Mouse (Mus musculus): ENCODE results near the gene Cdc123. TPM values are rescaled to one million over a fixed set of nuclear protein-coding genes. Genes with fewer than 3 reads are reported as not detected.
A peak's percentile ranks its signal among the peaks of the same experiment; 100 is the strongest.
"Not testable (repeated sequence)": the region's sequence is repeated elsewhere in the genome, so short reads cannot be mapped to it uniquely, and the experiment has no call there.

Gene Cdc123
- total RNA-seq (2021): 100 to 1,000 TPM; 139 to 156 TPM
- long read RNA-seq, experiment 1, transcript Cdc123-201 (13 exons, 1,827 nt): major isoform, 35 of 49 reads
- long read RNA-seq, experiment 1, partial matches to known transcripts: 5 of 49 reads
- long read RNA-seq, experiment 1, other reads (novel, unspliced or antisense): 6 of 49 reads
- long read RNA-seq, experiment 2, transcript Cdc123-201 (13 exons, 1,827 nt): major isoform, 69 of 87 reads
- long read RNA-seq, experiment 2, partial matches to known transcripts: 5 of 87 reads
- long read RNA-seq, experiment 2, other reads (novel, unspliced or antisense): 10 of 87 reads

DNA sequence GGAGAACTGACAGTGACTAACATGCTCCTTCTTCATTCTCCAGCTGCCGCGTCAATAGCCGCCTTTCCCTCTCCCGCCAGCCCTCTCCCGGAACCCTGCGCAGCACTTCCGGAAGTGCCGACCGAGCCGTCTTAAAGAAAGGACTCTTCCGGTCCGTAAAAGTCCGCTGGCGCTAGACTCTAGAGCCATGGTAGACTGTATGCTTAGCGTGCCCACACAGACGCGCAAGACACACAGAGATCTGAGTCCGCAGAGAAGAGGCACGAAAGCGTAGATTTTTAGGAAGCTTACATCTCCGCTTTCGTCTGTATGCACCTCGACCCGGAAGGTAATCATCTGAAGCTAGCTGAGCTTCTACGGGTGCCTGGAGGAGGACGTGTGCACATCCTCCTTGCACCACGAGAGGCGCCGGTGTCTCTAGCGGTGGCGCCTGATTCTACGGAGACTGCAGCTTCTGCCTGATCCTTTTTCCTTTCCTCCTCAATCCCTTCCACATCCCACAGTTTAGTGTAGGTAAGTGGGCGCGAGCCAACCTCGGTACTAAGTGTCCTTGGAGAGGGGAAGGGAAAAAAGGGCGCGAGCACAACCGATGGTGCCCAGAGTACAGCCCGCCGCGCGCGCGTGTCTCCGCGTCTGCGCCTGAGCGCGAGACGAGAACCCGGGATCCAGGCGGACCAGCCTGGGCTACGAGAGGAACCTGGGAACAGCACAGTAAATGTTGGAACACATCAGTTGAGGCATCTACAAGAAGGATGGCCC is at the start of gene Cdc123, which contains the start of gene Nudt5:
Gene Cdc123 (minus strand): TSS at position 292 of the 759 bp plus-strand sequence.
Gene Nudt5 (plus strand): TSS at position 147 of the 759 bp plus-strand sequence.
- peak; percentile 38 to 77 for DNase-seq (ENCODE audit: low spot score in 2 of 2)

DNA sequence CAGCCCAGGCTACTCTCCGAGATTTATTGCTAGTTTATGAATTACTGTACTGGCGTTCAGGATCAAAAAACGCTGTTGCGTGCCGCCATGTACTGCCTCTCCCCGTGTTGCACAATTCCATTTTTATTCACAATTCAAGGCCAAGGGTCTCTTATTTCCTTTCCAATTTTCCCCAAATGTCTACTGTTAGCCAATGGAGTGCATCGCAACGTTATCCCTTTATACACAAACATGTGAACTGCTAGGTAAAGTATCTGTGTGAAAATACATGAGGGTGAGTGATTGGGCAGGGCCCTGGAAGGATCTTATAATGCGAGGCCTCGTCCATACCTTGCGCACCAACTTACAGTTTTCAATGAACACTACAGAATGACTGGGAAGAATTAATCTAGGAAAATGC is 49.3 kb upstream of the Cdc123 start:
- DNase-seq (ENCODE audit: low spot score in 2 of 2): no peak

DNA sequence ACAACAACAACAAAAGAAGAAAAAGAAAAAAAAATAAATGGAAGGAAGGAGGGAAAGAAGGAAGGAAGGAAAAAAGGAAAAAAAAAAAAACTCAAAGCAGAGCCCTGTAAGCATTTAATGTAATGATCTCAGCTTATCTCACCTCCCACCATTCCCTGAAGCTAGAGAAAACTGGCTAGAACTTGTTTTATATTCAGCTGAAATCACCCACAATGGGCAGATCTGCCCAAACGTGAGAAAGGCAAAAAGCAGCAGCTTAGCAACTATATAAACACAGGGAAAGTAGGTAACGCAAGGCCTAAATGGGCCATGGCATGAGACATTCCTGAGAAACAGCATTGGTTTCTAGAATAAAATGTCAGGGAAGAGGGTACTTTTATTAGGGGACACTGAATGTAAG is 44.4 kb upstream of the Cdc123 start:
- DNase-seq (ENCODE audit: low spot score in 2 of 2): no peak

DNA sequence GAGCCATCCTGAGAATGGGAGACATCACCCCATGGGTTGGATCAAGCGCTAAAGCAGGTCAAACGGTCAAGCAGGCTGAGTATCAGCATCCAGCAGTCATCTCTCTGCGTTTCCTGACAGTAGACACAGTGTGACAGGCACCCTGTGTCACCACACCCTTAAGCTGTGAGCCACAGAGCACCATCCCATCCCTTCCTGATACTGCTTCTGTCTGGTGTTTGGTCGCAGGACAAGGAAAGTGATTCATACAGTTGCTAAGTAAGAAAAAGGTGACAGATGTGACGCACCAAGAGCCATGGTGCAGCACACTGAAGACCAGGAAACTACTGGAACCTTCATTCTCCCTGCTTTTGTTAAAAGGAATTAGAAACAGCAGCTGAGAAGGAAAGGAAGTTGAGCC is 43.9 kb upstream of the Cdc123 start:
- no peak for DNase-seq (ENCODE audit: low spot score in 2 of 2)

DNA sequence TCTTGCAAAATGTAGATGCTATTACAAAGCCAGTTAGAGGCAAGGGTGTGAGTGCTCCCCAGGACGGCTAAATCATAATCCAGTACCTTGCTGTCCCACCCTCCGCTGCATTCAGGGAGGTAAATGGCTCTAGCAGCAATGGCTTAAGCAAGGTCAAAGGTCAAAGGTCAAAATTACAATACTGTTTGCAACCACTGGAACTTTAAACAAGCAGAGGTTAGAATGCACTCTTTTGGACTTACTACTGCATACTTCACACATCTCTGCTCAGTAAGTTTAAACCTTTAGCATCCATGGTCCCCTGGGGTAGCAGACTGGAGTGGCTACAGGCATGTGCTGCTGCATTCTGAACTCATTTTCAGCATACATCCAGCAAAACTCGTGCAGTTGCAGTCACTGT is 32.5 kb upstream of the Cdc123 start:
- no peak for DNase-seq (ENCODE audit: low spot score in 2 of 2)

DNA sequence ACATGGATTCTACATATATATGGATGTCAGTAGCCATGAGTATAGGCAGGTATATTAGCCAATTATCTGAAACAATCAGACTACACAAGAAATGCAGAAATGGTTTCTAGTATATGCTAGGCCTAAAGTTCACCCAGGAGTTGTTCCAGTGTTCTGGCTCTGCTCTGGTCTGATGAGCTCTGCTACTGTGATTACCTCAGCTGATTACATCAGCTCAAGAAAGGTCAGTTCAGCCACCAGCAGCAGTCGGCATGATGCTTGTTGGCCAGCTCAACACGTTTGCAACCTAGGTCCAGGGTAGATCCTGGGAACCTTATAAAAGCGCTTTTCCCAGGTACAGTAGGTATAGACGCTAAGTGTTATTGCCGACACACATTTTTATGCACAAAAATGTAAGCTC is 24.8 kb upstream of the Cdc123 start:
- no peak for DNase-seq (ENCODE audit: low spot score in 2 of 2)

DNA sequence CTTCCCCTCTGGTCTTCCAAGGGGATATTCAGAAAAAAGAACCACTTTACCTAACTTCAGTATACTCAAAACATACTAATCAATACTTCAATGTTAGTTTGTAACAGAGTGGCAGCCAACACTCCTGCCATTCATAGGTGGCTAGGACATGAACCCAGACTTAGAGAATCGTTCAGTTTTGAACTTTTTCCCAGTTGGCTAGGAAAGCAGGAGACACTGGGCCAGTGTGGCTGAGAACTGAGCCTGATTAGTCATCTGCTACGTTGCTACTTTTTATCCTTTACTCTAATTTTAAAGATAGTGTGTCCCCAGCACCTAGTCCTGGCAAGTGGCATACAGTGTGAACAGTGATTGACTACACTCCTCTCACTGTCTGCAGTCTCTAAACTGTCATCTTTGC is 22.7 kb upstream of the Cdc123 start:
- DNase-seq (ENCODE audit: low spot score in 2 of 2): no peak

DNA sequence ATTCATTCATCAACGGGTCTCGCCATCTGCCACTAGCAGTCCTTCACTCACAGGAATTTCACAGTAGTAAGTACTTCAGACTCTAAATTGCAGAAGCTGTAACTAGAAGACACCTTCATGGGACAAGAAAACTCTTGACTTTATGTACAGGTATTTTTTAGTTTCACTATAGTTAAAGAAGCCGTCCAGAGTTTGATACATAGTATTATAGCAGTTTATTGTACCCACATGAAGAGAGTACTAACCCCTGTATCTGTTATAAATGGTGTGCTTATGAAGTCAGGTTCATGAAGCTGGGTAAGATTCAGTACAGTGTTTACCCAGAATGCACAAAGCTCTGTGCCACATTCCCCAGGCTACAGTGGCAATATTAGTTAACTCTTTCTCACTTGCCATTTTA is 17.9 kb upstream of the Cdc123 start, which contains the start of gene Gm13199:
Gene Gm13199 (minus strand): TSS at position 101 of the 400 bp plus-strand sequence.
- no peak for DNase-seq (ENCODE audit: low spot score in 2 of 2)

DNA sequence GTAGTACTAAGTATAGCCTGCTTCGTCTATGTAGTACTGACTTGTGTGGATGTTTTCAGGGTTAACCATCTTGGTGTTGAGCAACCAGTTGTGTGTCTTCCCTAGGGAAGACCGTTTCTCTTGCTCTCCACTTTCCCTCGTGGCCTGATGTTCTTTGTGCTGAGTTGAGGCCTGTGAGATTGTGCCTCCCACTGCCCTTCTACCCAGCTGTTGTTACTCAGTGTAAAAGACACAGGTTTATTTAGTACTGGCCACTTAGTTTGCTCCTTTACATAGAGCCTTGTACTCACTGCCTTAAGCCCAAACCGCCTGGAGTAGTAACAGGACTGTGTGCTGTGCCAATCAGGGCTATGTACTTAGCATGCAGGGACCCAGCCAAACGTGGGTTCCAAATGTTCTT is 6.9 kb upstream of the Cdc123 start:
- DNase-seq (ENCODE audit: low spot score in 2 of 2): no peak

DNA sequence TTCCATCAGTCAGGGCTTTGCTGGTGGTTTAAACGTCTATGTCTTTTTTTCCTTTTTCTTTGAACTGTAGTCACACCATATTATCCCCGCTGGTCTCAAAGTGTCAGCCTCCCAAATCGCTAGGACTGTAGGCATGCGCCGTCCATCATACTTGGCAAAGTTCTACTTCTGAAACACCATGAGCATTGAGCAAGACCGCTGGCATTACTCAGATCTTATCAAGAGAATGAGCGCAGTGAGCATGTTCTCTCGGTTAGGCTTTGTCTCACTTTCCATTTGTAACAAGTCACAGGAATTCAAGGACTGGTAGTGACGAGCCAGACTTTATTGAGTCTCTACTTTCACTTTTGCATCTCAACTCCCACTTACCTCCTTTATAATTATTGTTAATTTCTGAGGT is 6.2 kb upstream of the Cdc123 start:
- no peak for DNase-seq (ENCODE audit: low spot score in 2 of 2)

DNA sequence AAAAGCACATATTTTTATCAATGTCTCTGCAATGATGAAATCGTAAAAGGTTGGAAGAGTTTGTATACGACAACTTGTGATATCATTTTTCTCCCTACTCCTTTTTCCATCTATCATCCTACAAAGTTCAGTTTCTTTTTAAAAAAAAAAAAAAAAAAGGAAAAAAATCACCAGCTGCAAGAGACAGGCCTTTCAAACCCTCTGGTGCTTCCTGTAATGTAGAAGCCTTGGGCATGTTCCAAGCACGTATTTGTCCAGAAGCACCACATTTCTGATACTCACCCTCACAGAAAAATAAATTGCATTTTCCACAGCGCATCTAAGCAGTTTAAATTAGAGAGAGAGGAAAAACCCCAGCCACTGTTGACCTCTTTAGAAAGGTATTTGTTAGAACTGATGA is 862 bp upstream of the Cdc123 start:
- DNase-seq (ENCODE audit: low spot score in 2 of 2): no peak

DNA sequence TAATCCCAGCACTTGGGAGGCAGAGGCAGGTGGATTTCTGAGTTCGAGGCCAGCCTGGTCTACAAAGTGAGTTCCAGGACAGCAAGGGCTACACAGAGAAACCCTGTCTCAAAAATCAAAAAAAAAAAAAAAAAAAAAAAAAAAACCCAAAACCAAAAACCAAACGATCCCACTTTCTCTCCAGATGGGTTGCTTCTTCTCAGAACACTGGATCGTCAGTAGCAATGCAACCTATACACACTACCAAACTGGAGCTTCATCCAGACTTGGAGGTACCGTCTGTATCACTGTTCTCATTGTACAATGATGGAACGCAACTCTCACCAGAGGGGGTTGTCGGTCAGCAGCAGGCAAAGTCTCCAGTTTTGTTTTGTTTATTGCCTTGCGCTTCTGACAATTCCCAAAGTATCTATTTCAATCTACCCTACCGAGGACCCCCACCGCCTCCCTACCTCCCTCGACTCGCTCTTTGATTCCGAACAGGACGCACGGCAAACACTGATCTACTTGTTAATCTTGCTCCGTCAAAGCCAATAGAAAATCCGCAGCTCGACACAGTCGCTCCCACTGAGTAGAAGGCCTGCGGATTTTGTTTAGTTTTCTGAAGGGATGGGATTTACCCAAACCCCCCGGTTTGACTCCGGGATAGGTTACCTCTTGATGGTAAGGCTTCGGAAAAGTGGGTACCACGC is 637 bp downstream of the Cdc123 start:
- peak in 1 of 2 experiments; percentile 21 for DNase-seq (ENCODE audit: low spot score in 2 of 2)

DNA sequence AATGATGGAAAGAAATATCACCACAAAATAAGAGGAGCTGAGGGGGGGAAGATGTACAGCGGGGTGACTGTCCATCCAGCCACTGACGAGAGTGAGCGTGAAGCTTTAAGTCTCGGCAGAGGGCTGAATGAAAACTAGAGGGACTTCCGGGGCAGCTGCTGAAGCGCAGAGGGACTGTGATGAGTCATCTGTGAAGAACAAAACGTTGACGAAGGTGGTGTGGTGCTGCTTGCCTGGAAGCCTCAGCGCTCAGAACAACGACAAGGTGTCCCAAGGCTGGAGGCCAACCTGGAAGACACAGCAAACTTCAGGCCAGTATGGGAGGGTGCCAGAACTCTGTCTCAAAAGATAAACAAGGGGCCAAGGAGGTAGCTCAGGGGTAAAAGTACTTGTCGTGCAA is 4.1 kb downstream of the Cdc123 start:
- no peak for DNase-seq (ENCODE audit: low spot score in 2 of 2)

DNA sequence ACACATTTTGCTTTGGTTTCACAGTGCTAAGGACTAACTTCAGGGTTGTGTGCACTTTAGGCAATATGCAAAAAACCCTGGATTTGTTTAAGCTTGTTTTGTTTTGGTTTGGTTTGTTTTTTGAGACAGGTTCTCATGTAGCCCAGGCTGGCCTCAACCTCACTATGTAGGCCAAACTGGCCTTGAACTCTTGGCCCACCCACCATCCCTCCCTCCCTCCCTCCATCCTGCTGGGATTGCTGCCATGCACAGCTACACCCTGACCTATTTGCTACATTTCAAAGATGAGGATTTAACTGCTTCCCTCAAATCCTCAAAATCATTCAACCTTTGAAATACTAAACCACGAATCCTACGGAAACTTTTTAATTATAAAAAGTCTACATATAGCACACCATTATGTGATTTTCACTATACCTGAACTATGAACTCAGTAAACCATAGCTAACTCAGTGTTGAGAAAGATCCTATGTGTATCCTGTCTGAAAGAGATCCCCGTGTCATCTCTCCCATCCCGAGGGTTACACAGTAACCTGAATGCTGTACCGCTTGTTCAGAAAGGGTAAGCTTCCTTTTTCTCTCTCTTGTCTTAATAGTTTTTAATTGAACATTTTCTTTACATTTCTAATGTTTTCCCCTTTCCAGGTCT is 19.6 kb downstream of the Cdc123 start:
- no peak for DNase-seq (ENCODE audit: low spot score in 2 of 2)

DNA sequence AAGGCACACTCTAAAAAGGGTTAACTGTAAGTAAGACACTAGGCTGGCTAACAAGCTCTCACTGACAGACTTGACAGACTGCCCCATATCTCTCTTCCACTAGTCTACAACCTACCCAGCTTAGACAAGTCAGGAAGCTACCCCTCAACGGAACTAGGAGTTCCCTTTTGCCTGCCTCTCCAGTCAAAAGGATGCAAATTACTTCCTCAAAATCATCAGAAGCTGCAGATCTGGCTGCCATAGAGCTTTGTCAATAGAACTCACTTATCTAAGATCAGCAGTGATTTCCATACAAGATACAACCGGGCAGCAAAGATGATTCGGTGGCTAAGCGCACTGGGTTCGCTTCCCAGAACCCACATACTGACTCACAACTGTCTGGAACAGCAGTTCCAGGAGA is 20.3 kb downstream of the Cdc123 start:
- DNase-seq (ENCODE audit: low spot score in 2 of 2): no peak

DNA sequence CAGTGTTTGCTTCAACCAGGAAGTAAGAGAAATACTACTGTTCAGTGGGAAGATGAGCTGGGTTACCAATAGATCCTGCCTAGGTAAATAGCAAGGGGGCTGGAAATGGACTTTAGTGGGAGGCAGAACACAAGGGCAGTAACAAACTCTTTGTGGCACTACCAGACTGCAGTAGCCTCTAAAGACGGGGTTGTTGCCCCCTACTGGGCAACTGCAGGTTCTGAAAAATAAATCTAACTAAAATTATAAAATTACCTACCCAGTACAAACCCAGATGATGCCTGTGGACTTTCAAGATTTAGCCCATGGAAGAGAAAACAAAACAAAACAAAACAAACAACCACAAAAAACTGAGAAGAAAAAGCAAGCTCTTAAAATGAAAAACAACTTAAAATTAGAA is 20.8 kb downstream of the Cdc123 start:
- no peak for DNase-seq (ENCODE audit: low spot score in 2 of 2)

DNA sequence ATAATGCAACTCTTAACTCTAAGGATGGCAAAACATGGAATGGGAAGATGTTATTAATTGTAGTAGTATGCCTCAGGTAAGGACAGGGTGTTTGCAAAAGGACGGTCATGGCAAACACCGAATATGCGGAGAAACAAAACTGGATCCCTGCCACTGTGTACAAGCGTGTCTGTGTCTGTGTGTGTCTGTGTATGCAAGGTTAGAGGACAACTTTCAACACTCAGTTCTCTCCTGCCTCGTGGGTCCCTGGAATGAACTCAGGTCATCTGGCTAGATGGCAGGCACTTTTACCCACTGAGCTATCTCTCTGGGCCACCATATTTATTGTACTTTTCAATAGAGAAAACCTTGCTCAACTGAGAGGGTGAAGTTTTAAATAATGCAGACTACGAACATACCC is 22.5 kb downstream of the Cdc123 start:
- no peak for DNase-seq (ENCODE audit: low spot score in 2 of 2)

DNA sequence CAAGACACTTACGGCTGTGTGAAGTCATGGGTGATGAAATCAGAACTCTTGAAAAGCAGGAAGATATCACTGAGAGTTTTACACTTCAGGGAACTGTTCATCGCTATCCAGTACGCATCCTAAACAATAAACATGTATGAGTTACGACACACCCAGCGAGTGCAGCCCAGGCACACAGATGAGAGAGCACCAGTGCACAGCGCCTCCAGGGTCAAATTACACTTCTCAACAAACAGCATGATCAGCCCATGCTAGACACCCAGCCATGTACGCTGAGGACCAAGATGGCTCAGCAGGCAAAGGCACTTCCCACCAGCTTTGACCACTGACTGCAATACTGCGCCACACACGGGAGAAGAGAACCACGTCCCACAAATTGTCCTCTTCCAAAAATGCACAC is 23.7 kb downstream of the Cdc123 start:
- no peak for DNase-seq (ENCODE audit: low spot score in 2 of 2)

DNA sequence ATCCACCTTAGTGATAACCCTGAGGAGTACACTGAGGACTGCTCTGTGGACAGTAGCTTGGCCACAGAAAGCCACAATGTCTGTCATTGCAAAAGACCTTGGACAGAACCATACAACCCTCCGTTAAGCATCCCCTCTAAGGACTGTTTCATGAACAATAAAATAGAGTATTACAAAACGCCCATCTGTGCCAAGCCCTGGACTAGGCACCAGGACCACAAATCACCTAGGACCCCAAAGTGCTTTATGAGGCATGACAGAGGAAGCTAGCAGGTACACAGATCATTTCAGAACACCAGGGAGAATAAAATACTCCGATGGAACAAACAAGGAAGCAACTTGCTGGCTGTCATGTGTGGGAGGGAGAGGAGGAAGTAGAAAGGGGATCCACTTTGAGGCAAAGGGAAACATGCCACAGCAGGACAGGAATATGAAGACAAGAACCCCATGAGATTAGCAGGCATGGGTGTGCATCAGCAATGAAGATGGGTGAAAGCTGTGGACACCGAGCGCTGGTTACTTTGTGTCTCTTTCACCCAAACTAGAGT is 33.7 kb downstream of the Cdc123 start:
- no peak for DNase-seq (ENCODE audit: low spot score in 2 of 2)

DNA sequence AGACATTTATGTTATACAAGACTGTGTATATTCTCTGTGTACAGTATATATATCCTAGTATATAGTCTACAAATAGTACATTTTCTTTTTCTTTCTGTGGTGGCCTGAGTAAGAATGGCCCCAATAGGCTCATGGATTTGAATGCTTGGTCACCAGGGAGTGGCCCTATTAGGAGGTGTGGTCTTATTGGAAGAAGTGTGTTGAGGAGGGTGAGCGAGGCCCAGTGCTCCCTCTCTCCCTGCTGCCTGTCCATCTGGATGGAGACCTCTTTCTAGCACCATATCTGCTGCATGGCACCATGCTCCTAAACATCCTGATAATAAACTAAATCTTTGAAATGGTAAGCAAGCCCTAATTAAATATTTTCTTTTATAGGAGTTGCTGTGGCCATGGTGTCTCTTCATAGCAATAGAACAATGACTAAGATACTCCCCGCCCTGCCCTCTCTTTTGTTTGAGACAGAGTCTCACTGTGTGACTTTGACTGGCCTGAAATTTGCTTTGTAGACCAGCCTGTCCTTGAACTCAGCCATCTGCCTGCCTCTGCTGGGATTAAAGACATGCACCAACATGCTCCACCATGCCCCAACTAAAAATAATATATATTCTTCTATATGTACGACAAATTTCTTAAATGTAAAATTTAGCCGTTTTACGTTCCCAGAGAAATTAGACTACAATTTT is 34.8 kb downstream of the Cdc123 start:
- DNase-seq (ENCODE audit: low spot score in 2 of 2): no peak

DNA sequence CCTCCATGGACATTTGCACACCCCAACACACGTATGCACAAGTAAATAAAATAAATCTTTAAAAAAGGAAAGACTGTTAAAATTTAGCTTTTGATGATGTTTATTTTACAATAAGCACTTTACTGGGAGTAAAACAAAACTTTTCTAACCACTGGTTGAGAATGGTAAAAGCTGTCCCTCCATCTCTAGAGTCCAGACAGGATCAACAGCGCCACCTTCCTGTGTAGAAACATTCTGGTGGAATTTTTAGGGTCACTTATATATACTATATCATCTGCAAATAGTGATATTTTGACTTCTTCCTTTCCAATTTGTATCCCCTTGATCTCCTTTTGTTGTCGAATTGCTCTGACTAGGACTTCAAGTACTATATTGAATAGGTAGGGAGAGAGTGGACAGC is 38.8 kb downstream of the Cdc123 start:
- DNase-seq (ENCODE audit: low spot score in 2 of 2): not testable (repeated sequence)

Measured in adrenal gland, postnatal 4 days (tissue).